Mouse (Mus musculus) intestine, embryonic 14.5 days (tissue): ENCODE measurements around the gene Slc38a8. TPM values are rescaled to one million over a fixed set of nuclear protein-coding genes. Genes with fewer than 3 reads are reported as not detected.

ENCODE experiments used
- ATAC-seq: fragments of 200-750 bp; cut with Nextera tagmentation; replicated peaks from 2 replicates; pipeline ENCODE4 v1.8.0; 2017; ENCODE audit warnings: low read depth, moderate number of reproducible peaks, moderate TSS enrichment, moderate library complexity; ENCODE audit not compliant: low FRiP score, low TSS enrichment
- DNase-seq: peaks from one replicate; pipeline ENCODE4 v3.0.0-alpha.2; 2018; ENCODE audit warnings: low spot score
- H3K27ac ChIP-seq: fragments of 300-500 bp; sonication (generic); 2 replicates; pipeline ENCODE4 v1.5.1; 2014; ENCODE audit warnings: low read depth, mild to moderate bottlenecking, control low read depth
- H3K27me3 ChIP-seq: fragments of 300-500 bp; sonication (generic); replicated peaks from 2 replicates; pipeline ENCODE4 v1.6.1; 2014; ENCODE audit warnings: low read length, control low read depth; ENCODE audit not compliant: control insufficient read depth, insufficient read depth
- H3K36me3 ChIP-seq: fragments of 300-500 bp; sonication (generic); 2 replicates; pipeline ENCODE4 v1.6.1; 2014; ENCODE audit warnings: low read length, control low read depth; ENCODE audit not compliant: control insufficient read depth, insufficient read depth
- H3K4me1 ChIP-seq: fragments of 300-500 bp; sonication (generic); replicated peaks from 2 replicates; pipeline ENCODE4 v1.6.1; 2014; ENCODE audit warnings: low read length, control low read depth, mixed read lengths; ENCODE audit not compliant: control insufficient read depth, insufficient read depth
- H3K4me2 ChIP-seq: fragments of 300-500 bp; sonication (generic); 2 replicates; pipeline ENCODE4 v1.6.1; 2014; ENCODE audit warnings: low read length
- H3K4me3 ChIP-seq: fragments of 300-500 bp; sonication (generic); 2 replicates; pipeline ENCODE4 v1.5.1; 2014; ENCODE audit warnings: low read depth, low read length, control low read depth, mixed read lengths
- H3K9ac ChIP-seq: fragments of 300-500 bp; sonication (generic); 2 replicates; pipeline ENCODE4 v1.6.1; 2014; ENCODE audit warnings: mild to moderate bottlenecking, low read length
- H3K9me3 ChIP-seq: fragments of 300-500 bp; sonication (generic); 2 replicates; pipeline ENCODE4 v1.6.1; 2016; ENCODE audit warnings: low read length, control low read depth; ENCODE audit not compliant: control insufficient read depth
- WGBS: fragments of 180-500 bp; shearing (Covaris S2); extraction: QIAGEN DNeasy Blood & Tissue Kit; methylation state at CpG from one replicate; pipeline ENCODE4 v1.1.7; 2014; 5-methylcytosine and 5-hydroxymethylcytosine counted together
- polyA plus RNA-seq: library from polyadenylated mRNA; unstranded; fragments of >200 nt; fragmentation: Nextera tagmentation; extraction: Ambion mirVana; gene quantifications from 2 replicates; pipeline ENCODE4 v1.2.1, GENCODE M21; 2014

The Slc38a8 gene
- polyA plus RNA-seq, 1 experiment from 2014 or later, result 0.08 TPM

GRCm38 (mm10) chr8:119430690-119431089 is 70.8 kb downstream of the Slc38a8 start:
- H3K27ac ChIP-seq, result no peak overlapping the region
- WGBS, result 89% methylated on average over 7 of the region's 7 CpGs
- H3K4me2 ChIP-seq, result no peak overlapping the region
- ATAC-seq, result no peak
- no peak overlapping the region for H3K4me3 ChIP-seq
- H3K4me1 ChIP-seq, result 0 out of 2 replicates have a peak, but pooled peaks cover 3% of the 10 kb centered on the region
- DNase-seq, result no peak
- no peak overlapping the region for H3K9ac ChIP-seq
- H3K36me3 ChIP-seq, result no peaks in the 10 kb centered on the region
- H3K27me3 ChIP-seq, result no peaks in the 10 kb centered on the region
- H3K9me3 ChIP-seq, result no peaks in the 10 kb centered on the region

GRCm38 (mm10) chr8:119430250-119430649 is 71.2 kb downstream of the Slc38a8 start:
- no peak overlapping the region for H3K4me2 ChIP-seq
- ATAC-seq (no peak), DNase-seq (no peak)
- H3K36me3 ChIP-seq, result no peaks in the 10 kb centered on the region
- 73% methylated on average over 8 of the region's 8 CpGs for WGBS
- 0 out of 2 replicates have a peak, but pooled peaks cover 3% of the 10 kb centered on the region for H3K4me1 ChIP-seq
- no peak overlapping the region for H3K4me3 ChIP-seq
- no peaks in the 10 kb centered on the region for H3K9me3 ChIP-seq
- no peak overlapping the region for H3K27ac ChIP-seq
- no peaks in the 10 kb centered on the region for H3K27me3 ChIP-seq
- no peak overlapping the region for H3K9ac ChIP-seq

Other genes starting within 250 kb of the Slc38a8 start
- gene Hsbp1, start 157.2 kb downstream of the Slc38a8 start, polyA plus RNA-seq, result 303 and 323 TPM in 2 replicates
- gene Mlycd, start 106.8 kb downstream of the Slc38a8 start, polyA plus RNA-seq, result 16.8 and 17.9 TPM in 2 replicates
- gene Osgin1, start 67.6 kb downstream of the Slc38a8 start, polyA plus RNA-seq, result 1.5 and 2.0 TPM in 2 replicates
- 2.4 and 3.7 TPM in 2 replicates for gene Necab2, start 55.0 kb downstream of the Slc38a8 start, polyA plus RNA-seq
- gene Mbtps1, start 57.0 kb upstream of the Slc38a8 start, polyA plus RNA-seq, result 107 and 121 TPM in 2 replicates
- gene Hsdl1, start 73.5 kb upstream of the Slc38a8 start, polyA plus RNA-seq, result 36.6 and 38.0 TPM in 2 replicates
- 0.37 and 0.89 TPM in 2 replicates for gene Dnaaf1, start 73.5 kb upstream of the Slc38a8 start, polyA plus RNA-seq
- gene Taf1c, start 103.5 kb upstream of the Slc38a8 start, polyA plus RNA-seq, result 12.6 and 13.0 TPM in 2 replicates
- 0.09 TPM in 1 of 2 replicates, not detected in the other for gene Adad2, start 111.0 kb upstream of the Slc38a8 start, polyA plus RNA-seq
- 0.11 TPM in 2 replicates for gene Kcng4, start 134.0 kb upstream of the Slc38a8 start, polyA plus RNA-seq
- gene Wfdc1, start 164.7 kb upstream of the Slc38a8 start, polyA plus RNA-seq, result 4.1 and 4.6 TPM in 2 replicates
- gene Atp2c2, start 198.3 kb upstream of the Slc38a8 start, polyA plus RNA-seq, result 3.1 and 3.6 TPM in 2 replicates